Mouse (Mus musculus): ENCODE data around the gene Ablim1.

Gene Ablim1

GRCm38 (mm10) chr19:57314346-57315012 lies at the start of gene Ablim1:
Gene Ablim1, minus strand, starts transcription at chr19:57314919.
- no peak for DNase-seq (ENCODE audit: low read depth, low spot score)

DNA sequence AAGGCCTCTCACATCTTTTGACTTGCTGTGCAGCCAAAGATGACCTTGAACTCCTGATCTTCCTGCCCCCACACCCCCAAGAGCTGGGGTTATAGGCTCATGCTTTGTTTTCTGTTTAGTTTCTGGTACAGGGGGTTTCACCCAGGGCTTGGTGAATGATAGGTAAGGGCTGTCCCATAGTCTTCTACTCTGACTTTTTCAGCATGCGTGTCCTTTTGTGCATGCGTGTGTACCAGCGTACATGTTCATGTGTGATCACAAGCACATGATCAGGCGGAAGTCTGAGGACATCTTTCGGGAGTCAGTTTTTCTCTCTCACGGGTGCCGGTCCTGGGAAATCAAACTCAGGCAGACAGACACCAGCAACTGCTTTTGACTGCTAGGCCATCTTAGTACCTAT lies 48.8 kb upstream of the Ablim1 start:
- no peak for DNase-seq (ENCODE audit: low read depth, low spot score)

- no peak for DNase-seq (ENCODE audit: low read depth, low spot score)
Observed at GRCm38 (mm10) chr19:57363076-57363475, 48.4 kb upstream of the Ablim1 start.

DNA sequence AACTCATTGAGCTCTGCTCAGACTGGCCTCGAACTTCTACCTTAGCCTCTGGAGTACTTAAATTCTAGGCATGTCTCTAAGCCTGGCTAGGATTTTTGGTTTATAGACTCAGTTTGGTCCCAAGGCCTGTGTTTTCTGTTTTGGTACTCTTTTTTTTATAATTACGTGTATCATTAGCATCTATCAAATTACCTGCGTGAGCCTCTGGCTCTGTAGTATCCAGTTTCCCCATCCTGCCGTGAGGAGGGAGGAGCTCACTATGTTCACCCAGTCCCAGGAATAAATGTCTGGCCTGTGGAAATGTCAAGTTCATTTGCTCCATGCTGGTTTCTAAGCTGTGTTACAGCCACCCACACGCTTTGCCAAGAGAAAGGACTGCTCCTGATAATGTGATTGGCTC lies 47.9 kb upstream of the Ablim1 start:
- no peak for DNase-seq (ENCODE audit: low read depth, low spot score)

DNA sequence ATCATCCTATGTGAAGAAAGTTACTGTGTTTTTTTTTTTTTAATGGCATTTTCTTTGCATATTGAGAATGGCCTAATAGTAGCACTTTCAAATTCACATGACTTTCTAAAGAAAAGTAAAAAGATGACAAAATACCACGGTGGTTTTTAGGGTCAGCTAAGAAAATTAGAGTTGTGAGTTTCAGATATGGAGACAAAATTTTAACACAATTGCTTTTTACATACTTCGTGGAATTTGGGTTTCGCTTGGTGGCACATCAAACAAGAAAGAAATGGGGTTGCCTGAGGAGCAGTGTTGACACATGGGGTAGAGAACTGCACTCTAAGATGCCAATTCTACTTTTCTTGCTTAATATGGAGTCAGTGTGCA lies 47.2 kb upstream of the Ablim1 start:
- no peak for DNase-seq (ENCODE audit: low read depth, low spot score)

DNA sequence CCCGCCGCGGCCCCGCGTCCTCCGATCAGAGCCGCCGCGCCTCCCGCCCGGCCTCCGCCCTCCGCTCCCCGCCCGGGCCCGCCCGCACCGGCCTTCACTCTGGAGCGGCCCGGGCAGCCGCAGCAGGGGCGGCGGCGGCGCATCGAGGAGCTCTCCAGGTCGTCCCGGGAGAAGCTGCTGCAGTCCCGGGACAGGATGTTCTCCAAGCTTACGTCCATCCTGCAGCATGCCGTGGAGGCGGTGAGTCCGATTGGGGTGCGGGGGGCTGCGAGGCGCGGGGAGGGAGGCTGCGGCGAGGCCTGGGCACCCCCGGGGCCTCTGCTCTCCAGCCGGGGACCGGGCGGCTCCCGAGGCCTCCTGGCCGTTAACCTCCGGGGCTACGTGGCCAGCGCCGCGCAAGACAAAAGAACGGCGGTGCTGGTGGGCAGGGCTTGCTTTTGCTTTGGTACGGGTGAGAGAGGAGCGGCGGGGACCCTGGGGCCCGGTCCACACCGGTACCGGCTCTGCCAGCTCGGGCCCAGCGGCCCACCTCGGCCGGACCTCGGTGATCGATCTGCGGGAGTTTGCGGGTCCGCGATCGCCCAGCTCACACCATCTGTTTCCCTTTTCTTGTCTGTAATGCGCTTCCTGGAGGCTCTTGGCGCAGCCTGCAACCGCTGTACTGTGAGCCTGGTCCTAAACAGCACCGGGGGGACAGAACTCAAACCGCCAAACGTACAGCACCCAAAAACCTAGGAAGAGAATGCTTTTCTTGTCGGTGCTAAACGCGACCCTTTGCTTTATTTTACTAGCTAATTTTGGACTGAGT lies 46.6 kb upstream of the Ablim1 start:
- peak; percentile 55 for DNase-seq (ENCODE audit: low read depth, low spot score)

DNA sequence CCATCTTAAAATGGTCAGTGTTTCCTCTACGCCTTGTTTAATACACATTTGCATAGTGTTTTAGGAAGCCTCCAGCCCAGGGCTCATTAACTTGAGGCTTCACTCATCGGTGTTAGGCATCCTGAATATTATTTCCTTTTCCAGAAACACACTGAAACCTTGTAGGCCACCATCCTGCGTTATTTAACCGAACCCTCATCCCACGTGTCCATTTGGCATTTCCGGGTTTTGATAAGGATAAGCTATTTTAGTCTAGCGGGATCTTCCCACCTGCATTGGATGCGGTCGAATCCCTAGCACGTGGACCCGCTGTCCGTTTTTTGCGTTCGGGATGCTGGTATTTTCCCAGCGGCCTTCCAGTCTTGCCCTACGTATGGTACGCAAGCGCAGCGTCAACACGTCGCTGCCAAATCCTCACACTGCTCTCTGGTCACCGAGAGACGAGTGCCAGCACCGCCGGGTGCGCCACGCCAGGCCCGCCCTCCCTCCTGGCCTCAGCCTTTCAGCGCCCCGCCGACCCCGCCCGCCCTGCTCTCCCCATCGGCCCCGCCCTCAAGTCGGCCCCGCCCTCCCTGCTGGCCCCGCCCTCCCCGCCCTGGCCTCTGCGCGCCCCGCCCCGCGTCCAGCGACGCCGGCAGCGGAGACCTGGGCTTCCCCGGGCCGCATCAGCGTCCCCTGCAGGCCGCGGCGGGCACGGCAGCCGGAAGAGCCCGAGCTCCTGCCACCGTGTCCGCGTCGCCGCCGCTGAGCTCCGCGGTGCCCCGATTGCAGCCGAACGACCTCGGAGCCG lies 45.8 kb upstream of the Ablim1 start, which contains the start of gene Fam160b1:
TSS of gene Fam160b1 (plus strand) at position 340 of the 790 bp plus-strand sequence.
- peak; percentile 98 for DNase-seq (ENCODE audit: low read depth, low spot score)

DNA sequence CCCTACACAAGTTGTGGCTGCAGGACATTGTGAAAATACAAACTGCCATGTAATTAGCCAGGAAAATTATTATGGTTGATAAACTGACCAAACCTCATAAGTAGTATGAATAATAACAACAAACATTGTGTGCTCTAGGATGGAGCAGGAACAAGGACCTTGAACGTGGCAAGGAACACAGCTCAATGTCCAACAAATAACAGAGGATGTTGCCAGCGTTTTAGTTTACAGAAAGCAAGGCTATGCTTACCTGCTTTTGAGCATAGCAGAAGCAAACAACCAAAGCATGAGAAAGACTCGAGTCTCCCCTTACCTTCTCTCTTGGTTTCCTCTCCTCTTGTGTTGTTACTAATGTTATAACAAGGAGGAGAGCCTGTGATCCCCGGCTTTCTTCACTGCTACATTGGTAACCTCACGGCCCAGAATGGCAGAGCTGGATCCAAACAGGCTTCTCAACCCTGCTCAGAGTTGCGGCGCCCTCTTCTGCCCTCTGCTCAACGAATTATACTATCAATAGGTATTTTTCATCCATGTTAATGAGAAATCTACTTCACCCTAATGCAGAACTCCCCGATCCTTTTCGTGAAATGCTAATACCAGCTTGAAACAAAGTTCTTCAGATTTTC lies 45.1 kb upstream of the Ablim1 start:
- peak; percentile 60 for DNase-seq (ENCODE audit: low read depth, low spot score)

DNA sequence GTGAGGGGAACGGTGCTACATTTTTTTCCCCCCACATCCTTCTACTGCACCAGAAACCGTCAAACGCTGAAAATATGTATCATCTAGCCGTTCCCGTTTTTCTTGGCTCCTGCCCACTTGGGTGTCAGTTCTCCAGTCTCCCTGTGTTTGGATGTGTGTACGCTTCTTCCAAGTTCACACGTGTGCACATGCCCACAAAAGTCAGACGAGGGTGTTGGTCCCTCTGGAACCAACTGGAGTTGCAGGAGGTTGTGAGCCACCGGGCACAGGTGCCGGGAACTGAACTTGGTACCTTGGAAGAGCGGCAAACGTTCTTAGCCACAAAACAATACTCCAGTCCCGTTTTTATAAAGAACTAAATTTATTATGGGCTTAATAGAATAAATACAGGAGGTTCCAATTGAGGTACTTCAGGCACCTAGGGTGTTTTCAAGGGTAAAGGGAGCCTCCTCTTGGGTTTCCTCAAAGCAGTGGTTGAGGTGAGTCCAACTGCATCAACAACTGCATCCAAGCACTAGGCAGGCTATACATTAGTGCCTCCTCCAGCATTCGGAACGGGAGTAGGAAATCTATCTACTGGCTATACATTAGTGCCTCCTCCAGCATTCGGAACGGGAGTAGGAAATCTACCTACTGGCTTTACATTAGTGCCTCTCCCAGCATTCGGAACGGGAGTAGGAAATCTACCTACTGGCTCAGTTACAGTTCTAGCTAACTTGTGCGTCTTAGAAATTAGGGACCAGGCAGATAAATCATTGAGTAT lies 44.3 kb upstream of the Ablim1 start:
- DNase-seq (ENCODE audit: low read depth, low spot score) = no peak

DNA sequence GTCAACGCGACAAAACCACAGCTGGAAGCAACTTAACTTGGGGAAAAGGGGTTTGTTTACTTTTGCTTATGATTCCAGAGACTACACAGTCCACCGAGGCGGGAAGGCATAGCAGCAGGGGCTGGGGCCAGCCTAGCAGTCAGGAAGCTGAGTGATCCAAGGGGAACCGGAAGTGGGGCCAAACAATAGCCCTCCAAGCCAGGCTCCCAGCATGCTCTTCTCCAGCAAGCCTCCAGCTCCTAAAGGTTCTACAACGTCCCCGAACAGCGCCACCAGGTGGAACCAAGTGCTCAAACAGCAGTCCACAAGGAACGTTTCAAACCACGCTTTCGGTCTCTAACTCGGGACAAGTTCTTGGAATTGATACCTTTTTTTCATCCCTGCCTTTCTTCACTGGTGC lies 43.6 kb upstream of the Ablim1 start:
- DNase-seq (ENCODE audit: low read depth, low spot score) = peak; percentile 90

GRCm38 (mm10) chr19:57357811-57358210 lies 43.1 kb upstream of the Ablim1 start:
- DNase-seq (ENCODE audit: low read depth, low spot score) = no peak

DNA sequence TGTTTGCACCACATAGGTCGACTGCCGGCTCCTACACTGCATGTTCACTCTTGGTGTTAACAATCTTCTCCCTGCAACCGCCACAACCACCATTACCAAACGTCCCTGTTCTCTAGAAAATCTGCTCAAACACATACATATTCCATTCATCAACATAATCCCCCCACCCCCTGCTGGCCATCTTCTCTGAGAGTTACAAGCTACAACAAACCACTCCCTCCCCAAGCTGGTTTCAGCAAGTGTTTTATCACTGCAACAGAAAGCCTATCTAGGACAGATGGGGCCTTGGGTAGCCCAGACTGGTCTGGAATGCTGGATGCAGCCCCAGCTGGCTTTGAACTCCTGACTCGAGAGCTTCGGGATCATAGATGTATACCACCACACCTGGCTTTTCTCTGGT lies 42.5 kb upstream of the Ablim1 start:
- DNase-seq (ENCODE audit: low read depth, low spot score) = peak; percentile 44

- DNase-seq (ENCODE audit: low read depth, low spot score) = peak; percentile 64
Observed at GRCm38 (mm10) chr19:57356273-57356672, 41.6 kb upstream of the Ablim1 start.

- peak; percentile 84 for DNase-seq (ENCODE audit: low read depth, low spot score)
Observed at GRCm38 (mm10) chr19:57355451-57356251, 40.9 kb upstream of the Ablim1 start.

DNA sequence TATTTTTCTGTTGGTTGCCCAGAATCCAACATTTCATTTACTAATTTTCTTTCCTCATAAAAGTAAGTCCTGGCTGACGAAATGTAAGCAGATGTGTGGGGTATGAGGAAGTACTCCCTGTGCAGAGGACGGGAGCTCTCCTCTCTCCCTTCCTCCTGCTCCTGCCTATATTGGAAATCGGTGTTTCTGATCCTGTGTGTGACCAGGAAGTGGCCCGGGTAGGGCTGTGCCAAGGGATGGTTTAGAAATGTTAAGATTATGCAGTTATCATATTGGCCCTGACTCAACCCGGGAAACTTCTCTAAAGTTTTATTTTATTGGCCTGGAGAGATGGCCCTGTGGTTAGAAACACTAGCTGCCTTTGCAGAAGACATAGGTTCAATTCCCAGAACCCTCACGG lies 40.0 kb upstream of the Ablim1 start:
- DNase-seq (ENCODE audit: low read depth, low spot score) = no peak

- no peak for DNase-seq (ENCODE audit: low read depth, low spot score)
Observed at GRCm38 (mm10) chr19:57354050-57354449, 39.3 kb upstream of the Ablim1 start.

DNA sequence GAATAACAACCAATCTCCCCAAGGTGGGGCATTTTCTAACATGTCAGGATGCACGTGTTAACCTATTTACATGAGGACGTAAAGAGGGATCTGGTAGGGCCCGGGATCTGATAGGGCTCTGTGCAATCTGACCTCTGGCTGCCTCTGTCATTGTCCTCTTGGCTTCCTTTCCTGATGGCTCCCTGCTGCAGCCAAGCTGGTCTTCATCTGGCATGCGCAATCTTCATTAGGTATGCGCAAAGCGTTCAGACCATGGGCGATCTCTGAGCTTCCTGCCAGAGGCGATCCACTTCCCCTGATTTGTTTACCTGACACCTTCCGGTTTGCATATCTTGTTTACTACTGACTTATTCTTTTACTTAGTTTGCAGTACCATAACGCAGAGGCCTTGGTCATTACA lies 38.5 kb upstream of the Ablim1 start:
- DNase-seq (ENCODE audit: low read depth, low spot score) = no peak

- no peak for DNase-seq (ENCODE audit: low read depth, low spot score)
Observed at GRCm38 (mm10) chr19:57352337-57352935, 37.7 kb upstream of the Ablim1 start.

DNA sequence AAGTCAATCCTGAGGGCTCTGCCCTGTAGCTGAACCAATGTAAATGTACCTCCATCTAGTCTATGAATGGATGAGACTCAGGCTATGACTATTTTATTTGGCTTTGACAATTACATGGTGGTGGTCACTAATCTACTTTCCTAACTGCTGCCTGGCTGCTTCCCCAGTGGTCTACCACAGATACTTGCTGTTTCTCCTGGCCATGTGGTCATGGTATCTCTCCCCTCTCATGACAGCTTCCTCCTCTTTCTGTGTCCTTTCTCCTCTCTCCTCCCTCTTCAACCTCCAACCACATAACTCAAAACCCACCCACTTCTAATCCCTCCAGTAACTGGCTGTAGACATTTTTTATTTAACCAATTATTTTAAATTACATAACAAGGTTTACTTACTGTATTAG lies 34.4 kb upstream of the Ablim1 start:
- DNase-seq (ENCODE audit: low read depth, low spot score) = no peak

- DNase-seq (ENCODE audit: low read depth, low spot score) = no peak
Observed at GRCm38 (mm10) chr19:57344678-57345077, 30.0 kb upstream of the Ablim1 start.
